Mouse (Mus musculus): ENCODE data around the gene Zfp536. TPM values are rescaled to one million over a fixed set of nuclear protein-coding genes. Genes with fewer than 3 reads are reported as not detected.

Gene Zfp536
- polyA plus RNA-seq, 1 experiment from 2014 or later: 14.9 TPM

DNA sequence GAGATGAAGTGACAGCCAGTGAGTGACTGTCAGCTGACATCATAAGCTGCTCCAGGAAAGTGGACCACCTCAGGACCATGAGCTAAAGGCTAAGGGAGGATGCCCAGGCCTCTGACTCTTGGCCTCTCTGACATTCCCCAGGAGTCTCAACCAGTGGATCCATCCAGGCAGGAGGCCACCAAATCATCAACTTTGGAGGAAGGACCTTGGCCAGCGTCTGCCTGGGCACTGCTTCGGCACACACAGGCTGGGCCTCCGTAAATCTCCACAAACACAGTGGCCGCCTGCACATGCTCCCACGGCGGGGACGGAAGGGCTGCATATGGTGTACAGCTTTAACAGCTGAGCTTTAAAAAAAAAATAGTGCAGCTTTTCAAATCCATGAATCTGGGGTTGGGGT, 210.9 kb downstream of the Zfp536 start:
- Histone ChIP-seq H3K4me1 (ENCODE audit: control insufficient read depth, insufficient read depth, low read length) (peaks cover 11% of the 10 kb centered on the region; the same call in 1 of the 2 replicates), H3K9me3 (replicated peaks; ENCODE audit: control insufficient read depth, low read length) (no peaks in the 10 kb centered on the region), H3K36me3 (ENCODE audit: control insufficient read depth, insufficient read depth, low read length) (no peaks in the 10 kb centered on the region), H3K4me3 (replicated peaks; ENCODE audit: low read length) (peak overlapping the region; percentile 39; the same call in 1 of the 2 replicates), H3K4me2 (ENCODE audit: low read depth, low read length) (peak overlapping the region; percentile 61), H3K9ac (ENCODE audit: low read length) (peak overlapping the region; percentile 12; the same call in 1 of the 2 replicates), H3K27ac (ENCODE audit: low read length) (peak overlapping the region; percentile 93), H3K27me3 (ENCODE audit: control insufficient read depth, insufficient read depth, low read length) (no peaks in the 10 kb centered on the region)
- peak; percentile 22; the same call in 1 of the 2 replicates for ATAC-seq (ENCODE audit: insufficient read depth, low FRiP score)
- WGBS: 21% methylated on average over 7 of the region's 7 CpGs

DNA sequence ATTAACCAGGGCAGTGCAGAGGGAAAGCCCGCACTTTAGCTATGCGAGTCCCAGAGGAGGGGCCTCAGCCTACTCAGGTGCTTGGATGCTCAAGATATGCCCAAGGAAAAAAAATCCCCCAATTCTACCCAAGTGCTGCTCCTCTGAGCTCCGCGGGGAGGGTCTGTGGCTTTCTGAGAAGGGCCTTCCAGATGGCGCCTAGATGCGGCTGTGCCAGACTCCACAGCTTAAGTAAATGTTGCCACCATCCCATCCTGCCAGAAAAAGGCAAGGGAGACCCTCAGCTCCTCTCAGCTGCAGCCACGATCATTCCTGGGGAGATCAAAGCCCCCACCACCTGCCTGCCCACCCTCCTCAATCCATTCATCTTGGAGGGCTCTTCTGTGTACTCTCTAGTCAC, 212.9 kb downstream of the Zfp536 start:
- H3K9me3 ChIP-seq (replicated peaks; ENCODE audit: control insufficient read depth, low read length): no peaks in the 10 kb centered on the region
- H3K4me1 ChIP-seq (ENCODE audit: control insufficient read depth, insufficient read depth, low read length): peaks cover 11% of the 10 kb centered on the region; the same call in 1 of the 2 replicates
- no peaks in the 10 kb centered on the region for H3K27me3 ChIP-seq (ENCODE audit: control insufficient read depth, insufficient read depth, low read length)
- H3K9ac ChIP-seq (ENCODE audit: low read length): no peak overlapping the region
- no peaks in the 10 kb centered on the region for H3K36me3 ChIP-seq (ENCODE audit: control insufficient read depth, insufficient read depth, low read length)
- no peak overlapping the region for H3K27ac ChIP-seq (ENCODE audit: low read length)
- WGBS: 79% methylated on average over 7 of the region's 7 CpGs
- no peak overlapping the region for H3K4me2 ChIP-seq (ENCODE audit: low read depth, low read length)
- H3K4me3 ChIP-seq (replicated peaks; ENCODE audit: low read length): no peak overlapping the region
- no peak for ATAC-seq (ENCODE audit: insufficient read depth, low FRiP score)

DNA sequence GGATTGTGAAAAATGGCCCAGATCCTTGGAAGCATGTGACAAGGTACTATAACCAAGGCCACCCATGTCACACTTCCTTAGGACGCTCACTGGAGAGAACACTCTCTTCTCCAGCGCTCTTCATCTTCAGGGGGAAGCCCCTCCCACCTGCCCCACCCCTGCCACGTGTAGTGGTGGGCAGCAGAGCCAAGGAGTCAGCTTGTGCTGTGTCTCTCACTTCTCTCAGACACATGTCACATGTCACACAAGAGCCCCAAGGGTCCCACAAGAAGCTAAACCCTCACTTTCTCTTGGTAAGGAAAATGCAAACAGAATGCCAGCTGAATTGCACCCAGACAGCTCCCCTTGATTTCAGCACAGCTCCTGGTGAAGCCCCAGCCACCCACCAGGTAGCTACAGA, 213.6 kb downstream of the Zfp536 start:
- peaks cover 11% of the 10 kb centered on the region; the same call in 1 of the 2 replicates for H3K4me1 ChIP-seq (ENCODE audit: control insufficient read depth, insufficient read depth, low read length)
- H3K36me3 ChIP-seq (ENCODE audit: control insufficient read depth, insufficient read depth, low read length): no peaks in the 10 kb centered on the region
- 51% methylated on average over 3 of the region's 3 CpGs for WGBS
- ATAC-seq (ENCODE audit: insufficient read depth, low FRiP score): no peak
- H3K27ac ChIP-seq (ENCODE audit: low read length): no peak overlapping the region
- no peak overlapping the region for H3K4me2 ChIP-seq (ENCODE audit: low read depth, low read length)
- H3K27me3 ChIP-seq (ENCODE audit: control insufficient read depth, insufficient read depth, low read length): no peaks in the 10 kb centered on the region
- H3K9me3 ChIP-seq (replicated peaks; ENCODE audit: control insufficient read depth, low read length): no peaks in the 10 kb centered on the region
- H3K4me3 ChIP-seq (replicated peaks; ENCODE audit: low read length): no peak overlapping the region
- no peak overlapping the region for H3K9ac ChIP-seq (ENCODE audit: low read length)

DNA sequence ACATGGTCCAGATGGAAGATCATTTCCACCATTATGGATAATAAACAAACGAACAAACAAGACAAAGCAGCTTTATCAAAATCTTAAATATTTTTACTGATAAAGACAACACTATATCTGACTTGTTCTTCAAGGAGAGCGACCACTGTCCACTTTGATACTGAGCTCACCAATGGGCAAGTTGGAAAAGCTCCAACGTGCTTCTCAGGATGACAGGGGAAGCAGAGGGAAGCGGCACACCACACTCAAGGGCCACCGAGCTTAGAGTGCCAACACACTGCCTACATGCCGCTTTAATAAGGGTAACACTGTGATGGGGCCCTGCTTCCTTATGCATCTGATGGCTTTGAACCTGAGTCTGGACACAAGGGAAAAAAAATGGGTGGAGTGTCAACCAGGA, 214.1 kb downstream of the Zfp536 start:
- H3K27ac ChIP-seq (ENCODE audit: low read length): no peak overlapping the region
- no peaks in the 10 kb centered on the region for H3K27me3 ChIP-seq (ENCODE audit: control insufficient read depth, insufficient read depth, low read length)
- no peaks in the 10 kb centered on the region for H3K36me3 ChIP-seq (ENCODE audit: control insufficient read depth, insufficient read depth, low read length)
- H3K4me1 ChIP-seq (ENCODE audit: control insufficient read depth, insufficient read depth, low read length): peaks cover 11% of the 10 kb centered on the region; the same call in 1 of the 2 replicates
- H3K9me3 ChIP-seq (replicated peaks; ENCODE audit: control insufficient read depth, low read length): no peaks in the 10 kb centered on the region
- H3K4me3 ChIP-seq (replicated peaks; ENCODE audit: low read length): no peak overlapping the region
- WGBS: 86% methylated on average over 6 of the region's 6 CpGs
- no peak overlapping the region for H3K9ac ChIP-seq (ENCODE audit: low read length)
- H3K4me2 ChIP-seq (ENCODE audit: low read depth, low read length): no peak overlapping the region
- ATAC-seq (ENCODE audit: insufficient read depth, low FRiP score): no peak

- H3K9me3 ChIP-seq (replicated peaks; ENCODE audit: control insufficient read depth, low read length): no peaks in the 10 kb centered on the region
- 83% methylated on average over 1 of the region's 1 CpGs for WGBS
Observed at GRCm38 (mm10) chr7:37556811-37557210, 216.6 kb downstream of the Zfp536 start.

GRCm38 (mm10) chr7:37554405-37554804, 219.0 kb downstream of the Zfp536 start:
- Histone ChIP-seq H3K4me2 (ENCODE audit: low read depth, low read length) (no peak overlapping the region), H3K36me3 (ENCODE audit: control insufficient read depth, insufficient read depth, low read length) (no peaks in the 10 kb centered on the region), H3K27me3 (ENCODE audit: control insufficient read depth, insufficient read depth, low read length) (no peaks in the 10 kb centered on the region), H3K4me1 (ENCODE audit: control insufficient read depth, insufficient read depth, low read length) (no peaks in the 10 kb centered on the region), H3K27ac (ENCODE audit: low read length) (no peak overlapping the region), H3K4me3 (replicated peaks; ENCODE audit: low read length) (no peak overlapping the region), H3K9me3 (replicated peaks; ENCODE audit: control insufficient read depth, low read length) (no peaks in the 10 kb centered on the region), H3K9ac (ENCODE audit: low read length) (no peak overlapping the region)
- 79% methylated on average over 5 of the region's 5 CpGs for WGBS
- ATAC-seq (ENCODE audit: insufficient read depth, low FRiP score): no peak

More at GRCm38 (mm10) chr7:37556811-37557210, 216.6 kb downstream of the Zfp536 start:
- Histone ChIP-seq H3K4me2 (ENCODE audit: low read depth, low read length) (no peak overlapping the region), H3K36me3 (ENCODE audit: control insufficient read depth, insufficient read depth, low read length) (no peaks in the 10 kb centered on the region), H3K9ac (ENCODE audit: low read length) (no peak overlapping the region), H3K27ac (ENCODE audit: low read length) (no peak overlapping the region), H3K27me3 (ENCODE audit: control insufficient read depth, insufficient read depth, low read length) (no peaks in the 10 kb centered on the region), H3K4me1 (ENCODE audit: control insufficient read depth, insufficient read depth, low read length) (no peaks in the 10 kb centered on the region), H3K4me3 (replicated peaks; ENCODE audit: low read length) (no peak overlapping the region)
- no peak for ATAC-seq (ENCODE audit: insufficient read depth, low FRiP score)

- H3K4me3 ChIP-seq (replicated peaks; ENCODE audit: low read length): no peak overlapping the region
- WGBS: 81% methylated on average over 3 of the region's 3 CpGs
- no peak for ATAC-seq (ENCODE audit: insufficient read depth, low FRiP score)
- H3K4me1 ChIP-seq (ENCODE audit: control insufficient read depth, insufficient read depth, low read length): no peaks in the 10 kb centered on the region
- no peak overlapping the region for H3K4me2 ChIP-seq (ENCODE audit: low read depth, low read length)
- no peaks in the 10 kb centered on the region for H3K9me3 ChIP-seq (replicated peaks; ENCODE audit: control insufficient read depth, low read length)
- H3K27ac ChIP-seq (ENCODE audit: low read length): no peak overlapping the region
- H3K9ac ChIP-seq (ENCODE audit: low read length): no peak overlapping the region
- no peaks in the 10 kb centered on the region for H3K36me3 ChIP-seq (ENCODE audit: control insufficient read depth, insufficient read depth, low read length)
- no peaks in the 10 kb centered on the region for H3K27me3 ChIP-seq (ENCODE audit: control insufficient read depth, insufficient read depth, low read length)
Observed at GRCm38 (mm10) chr7:37553646-37554045, 219.8 kb downstream of the Zfp536 start.

GRCm38 (mm10) chr7:37552384-37552783, 221.1 kb downstream of the Zfp536 start:
- Histone ChIP-seq H3K27me3 (ENCODE audit: control insufficient read depth, insufficient read depth, low read length) (no peaks in the 10 kb centered on the region), H3K4me2 (ENCODE audit: low read depth, low read length) (no peak overlapping the region), H3K9me3 (replicated peaks; ENCODE audit: control insufficient read depth, low read length) (no peaks in the 10 kb centered on the region), H3K4me1 (ENCODE audit: control insufficient read depth, insufficient read depth, low read length) (no peaks in the 10 kb centered on the region), H3K36me3 (ENCODE audit: control insufficient read depth, insufficient read depth, low read length) (no peaks in the 10 kb centered on the region), H3K9ac (ENCODE audit: low read length) (no peak overlapping the region), H3K27ac (ENCODE audit: low read length) (no peak overlapping the region), H3K4me3 (replicated peaks; ENCODE audit: low read length) (no peak overlapping the region)
- no peak for ATAC-seq (ENCODE audit: insufficient read depth, low FRiP score)
- WGBS: 69% methylated on average over 3 of the region's 3 CpGs

GRCm38 (mm10) chr7:37548805-37549204, 224.6 kb downstream of the Zfp536 start:
- no peak overlapping the region for H3K27ac ChIP-seq (ENCODE audit: low read length)
- no peak overlapping the region for H3K4me3 ChIP-seq (replicated peaks; ENCODE audit: low read length)
- H3K9ac ChIP-seq (ENCODE audit: low read length): no peak overlapping the region
- H3K4me1 ChIP-seq (ENCODE audit: control insufficient read depth, insufficient read depth, low read length): no peaks in the 10 kb centered on the region
- H3K4me2 ChIP-seq (ENCODE audit: low read depth, low read length): no peak overlapping the region
- H3K27me3 ChIP-seq (ENCODE audit: control insufficient read depth, insufficient read depth, low read length): no peaks in the 10 kb centered on the region
- 38% methylated on average over 15 of the region's 15 CpGs for WGBS
- ATAC-seq (ENCODE audit: insufficient read depth, low FRiP score): no peak
- no peaks in the 10 kb centered on the region for H3K9me3 ChIP-seq (replicated peaks; ENCODE audit: control insufficient read depth, low read length)
- no peaks in the 10 kb centered on the region for H3K36me3 ChIP-seq (ENCODE audit: control insufficient read depth, insufficient read depth, low read length)

GRCm38 (mm10) chr7:37544011-37544410, 229.4 kb downstream of the Zfp536 start:
- WGBS: 22% methylated on average over 6 of the region's 6 CpGs
- Histone ChIP-seq H3K4me2 (ENCODE audit: low read depth, low read length) (no peak overlapping the region), H3K4me3 (replicated peaks; ENCODE audit: low read length) (no peak overlapping the region), H3K36me3 (ENCODE audit: control insufficient read depth, insufficient read depth, low read length) (no peaks in the 10 kb centered on the region), H3K27ac (ENCODE audit: low read length) (no peak overlapping the region), H3K9me3 (replicated peaks; ENCODE audit: control insufficient read depth, low read length) (no peaks in the 10 kb centered on the region), H3K9ac (ENCODE audit: low read length) (no peak overlapping the region), H3K27me3 (ENCODE audit: control insufficient read depth, insufficient read depth, low read length) (no peaks in the 10 kb centered on the region), H3K4me1 (ENCODE audit: control insufficient read depth, insufficient read depth, low read length) (no peaks in the 10 kb centered on the region)
- no peak for ATAC-seq (ENCODE audit: insufficient read depth, low FRiP score)

Measured in stomach, embryonic 16.5 days (tissue).